Mouse (Mus musculus): ENCODE results near the gene Tdrkh.

Gene Tdrkh

GRCm38 (mm10) chr3:94389420-94389819, 23.7 kb upstream of the Tdrkh start:
- DNase-seq (ENCODE audit: low spot score) = no peak

- DNase-seq (ENCODE audit: low spot score) = no peak
These were observed 22.1 kb upstream of the Tdrkh start for GRCm38 (mm10) chr3:94391001-94391400.

- DNase-seq (ENCODE audit: low spot score) = no peak
These were observed 20.9 kb upstream of the Tdrkh start for GRCm38 (mm10) chr3:94392128-94392527.

DNA sequence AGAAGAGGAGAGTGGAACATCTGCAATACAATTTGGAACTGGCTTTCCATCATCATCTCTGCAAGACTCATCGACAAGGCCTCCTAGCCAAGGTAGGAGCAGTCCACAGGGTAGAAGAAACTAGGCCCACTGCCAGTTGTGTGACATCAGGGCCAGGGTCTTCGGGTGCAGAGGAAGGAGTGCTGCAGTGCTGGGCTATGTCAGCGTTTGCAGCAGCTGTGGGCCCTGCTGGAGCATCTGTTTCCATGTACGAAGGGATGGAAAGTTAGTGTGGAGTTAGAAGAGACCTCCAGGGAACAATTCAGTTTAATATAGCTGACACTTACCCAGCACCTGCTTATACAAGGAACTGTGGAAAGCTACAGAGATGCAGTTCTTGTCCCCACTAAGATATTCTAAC, 20.0 kb upstream of the Tdrkh start:
- DNase-seq (ENCODE audit: low spot score) = no peak

DNA sequence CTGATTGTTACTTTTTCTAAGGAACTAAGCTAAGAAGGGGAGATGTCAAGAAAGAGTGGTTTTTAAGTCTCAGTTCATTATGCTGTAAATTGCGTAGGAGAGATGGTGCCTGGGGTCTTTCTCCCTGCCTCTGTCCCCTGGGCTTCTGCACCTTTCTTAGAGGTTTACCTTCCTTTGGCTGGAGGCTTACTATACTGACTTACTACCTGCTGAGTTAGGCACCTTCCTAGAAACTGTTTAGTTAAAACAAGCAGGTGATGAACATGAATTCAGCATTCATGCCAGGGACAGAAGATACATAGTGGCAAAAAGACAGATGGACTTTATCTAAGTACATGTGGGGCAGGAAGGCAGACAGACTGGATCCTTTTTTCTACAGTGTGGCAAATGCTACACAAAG, 16.7 kb upstream of the Tdrkh start:
- no peak for DNase-seq (ENCODE audit: low spot score)

DNA sequence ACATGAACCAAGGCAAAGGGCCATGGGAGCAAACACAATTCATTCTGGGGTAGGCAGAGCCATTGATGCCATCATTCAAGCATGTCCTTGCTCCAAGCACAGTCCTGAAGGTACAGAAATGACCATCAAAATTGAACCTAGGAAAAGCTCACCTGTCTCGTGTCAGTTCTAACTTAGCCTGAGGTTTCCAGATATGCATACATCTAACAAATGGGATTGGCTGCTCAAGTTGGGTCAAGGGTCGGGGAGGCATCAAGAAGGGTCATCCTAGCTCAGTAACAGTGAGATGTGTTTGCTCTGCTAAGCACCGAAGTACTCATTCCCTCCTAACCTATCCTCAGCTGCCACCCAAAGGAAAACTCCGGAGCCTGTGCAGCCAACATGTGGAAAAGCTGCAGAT, 16.2 kb upstream of the Tdrkh start:
- DNase-seq (ENCODE audit: low spot score) = no peak

GRCm38 (mm10) chr3:94398217-94398616, 14.9 kb upstream of the Tdrkh start, which contains the start of gene Lingo4:
Gene Lingo4 (plus strand): TSS chr3:94398517.
- no peak for DNase-seq (ENCODE audit: low spot score)

GRCm38 (mm10) chr3:94398943-94399481, 14.1 kb upstream of the Tdrkh start:
- DNase-seq (ENCODE audit: low spot score) = no peak

DNA sequence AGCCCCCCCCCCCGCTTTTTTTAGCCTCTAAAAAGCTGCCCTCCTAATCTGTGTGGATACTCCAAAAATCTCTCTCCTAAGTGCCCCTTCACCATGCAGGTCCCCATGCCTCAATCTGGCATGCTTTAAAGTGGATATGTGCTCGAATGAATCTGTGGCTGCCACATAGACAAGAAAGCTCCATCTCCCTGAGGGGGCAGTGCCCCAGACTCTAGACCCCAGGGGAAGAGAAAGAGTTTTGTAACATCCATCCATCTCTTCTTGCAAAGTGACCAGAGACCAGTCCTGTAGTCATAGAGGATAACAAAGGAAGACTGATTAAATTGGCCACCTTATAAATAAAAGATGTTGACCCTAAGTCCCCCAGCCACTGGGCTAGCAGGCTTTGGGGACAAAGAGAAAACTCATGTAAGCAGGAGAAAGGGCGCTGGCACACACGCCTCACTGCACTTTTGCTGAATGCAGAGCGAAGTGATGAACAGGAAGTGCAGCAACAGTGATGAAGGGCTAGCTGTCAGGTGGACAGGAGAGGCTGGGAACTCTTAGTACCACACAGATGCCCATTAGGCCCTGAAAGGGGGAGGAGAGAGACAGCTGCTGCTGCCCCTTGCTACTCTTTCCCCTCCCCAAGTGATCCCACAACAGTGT, 13.3 kb upstream of the Tdrkh start:
- DNase-seq (ENCODE audit: low spot score) = no peak

DNA sequence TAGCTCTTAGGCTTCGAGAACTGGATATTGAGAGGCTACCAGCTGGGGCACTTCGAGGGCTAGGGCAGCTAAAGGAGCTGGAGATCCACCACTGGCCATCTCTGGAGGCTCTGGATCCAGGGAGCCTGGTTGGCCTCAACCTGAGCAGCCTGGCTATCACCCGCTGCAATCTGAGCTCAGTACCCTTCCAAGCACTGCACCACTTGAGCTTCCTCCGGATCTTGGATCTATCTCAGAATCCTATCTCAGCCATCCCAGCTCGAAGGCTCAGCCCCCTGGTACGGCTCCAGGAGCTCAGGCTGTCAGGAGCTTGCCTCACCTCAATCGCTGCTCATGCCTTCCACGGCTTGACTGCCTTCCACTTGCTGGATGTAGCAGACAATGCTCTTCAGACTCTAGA, 10.6 kb upstream of the Tdrkh start:
- no peak for DNase-seq (ENCODE audit: low spot score)

DNA sequence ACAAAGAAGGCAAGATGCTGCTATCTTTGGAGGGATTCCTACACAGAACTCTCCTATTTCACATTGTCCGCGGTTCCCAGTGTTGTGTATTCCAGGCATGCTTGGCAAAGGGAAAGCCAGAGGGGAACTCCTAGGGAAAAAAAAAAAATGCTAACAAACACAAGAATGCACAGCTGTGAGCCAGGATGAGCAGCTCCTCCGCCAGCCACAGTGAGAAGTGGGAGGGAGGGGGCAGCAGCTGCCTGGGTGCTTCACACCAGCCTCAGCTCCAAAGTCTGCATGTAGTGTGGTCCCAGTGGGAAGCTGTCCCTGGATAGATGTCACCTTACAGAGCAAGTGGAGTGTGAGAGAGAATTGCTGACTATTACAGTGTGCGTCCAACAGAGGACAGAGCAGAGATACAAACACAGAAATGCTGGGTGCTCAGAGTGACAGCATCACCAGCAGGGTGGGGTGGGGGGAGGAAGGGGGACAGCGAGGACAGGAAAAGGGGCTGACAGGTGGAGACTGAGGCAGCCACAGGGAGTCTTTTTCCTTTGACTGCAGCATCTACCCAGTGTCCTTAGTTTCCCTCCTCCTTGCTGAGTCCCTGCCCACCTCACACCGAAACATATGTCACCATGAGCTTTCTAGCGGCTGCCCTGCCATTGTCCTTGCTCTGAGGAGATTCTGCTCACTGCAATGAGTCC, 8.6 kb upstream of the Tdrkh start:
- DNase-seq (ENCODE audit: low spot score) = no peak

DNA sequence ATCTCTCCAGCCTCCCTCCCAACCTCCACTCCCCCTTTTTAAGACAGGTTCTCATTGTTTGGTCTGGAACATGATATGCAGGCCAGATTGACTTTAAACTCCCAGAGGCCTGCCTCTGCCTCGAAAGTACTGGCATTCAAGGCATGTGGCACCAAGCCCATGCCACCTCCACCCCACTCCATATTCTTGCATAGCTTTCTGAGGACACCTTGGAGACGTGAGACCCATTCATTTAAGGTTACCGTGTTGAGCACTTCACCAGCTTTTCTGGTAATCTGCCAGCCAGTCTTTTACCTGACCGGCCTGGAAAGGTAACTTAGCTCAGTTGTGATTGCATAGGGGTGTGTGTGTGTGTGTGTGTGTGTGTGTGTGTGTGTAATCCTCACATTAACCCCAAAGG, 7.5 kb upstream of the Tdrkh start:
- DNase-seq (ENCODE audit: low spot score) = peak; percentile 72

DNA sequence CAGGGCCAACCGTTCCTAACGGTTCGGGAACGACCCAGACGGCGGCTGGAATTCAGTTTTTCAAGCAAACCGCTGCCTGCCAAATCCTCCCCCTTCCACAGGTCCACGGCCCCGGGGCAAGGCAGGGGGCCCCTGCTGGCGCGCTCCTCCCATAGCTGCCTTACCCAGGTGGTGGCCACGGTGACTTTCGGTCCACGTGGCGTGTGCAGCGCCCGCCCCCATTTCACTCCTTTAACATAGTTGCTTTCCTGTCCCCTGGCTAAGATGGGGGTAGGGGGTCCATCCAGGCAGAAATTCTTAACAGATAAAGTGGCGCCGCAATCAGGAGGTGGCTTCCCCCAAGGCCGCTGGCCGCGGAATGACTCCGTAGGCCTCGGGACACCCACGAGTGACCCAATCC, 543 bp upstream of the Tdrkh start:
- no peak for DNase-seq (ENCODE audit: low spot score)

- DNase-seq (ENCODE audit: low spot score) = no peak
These were observed 17.9 kb downstream of the Tdrkh start for GRCm38 (mm10) chr3:94430980-94431379.

DNA sequence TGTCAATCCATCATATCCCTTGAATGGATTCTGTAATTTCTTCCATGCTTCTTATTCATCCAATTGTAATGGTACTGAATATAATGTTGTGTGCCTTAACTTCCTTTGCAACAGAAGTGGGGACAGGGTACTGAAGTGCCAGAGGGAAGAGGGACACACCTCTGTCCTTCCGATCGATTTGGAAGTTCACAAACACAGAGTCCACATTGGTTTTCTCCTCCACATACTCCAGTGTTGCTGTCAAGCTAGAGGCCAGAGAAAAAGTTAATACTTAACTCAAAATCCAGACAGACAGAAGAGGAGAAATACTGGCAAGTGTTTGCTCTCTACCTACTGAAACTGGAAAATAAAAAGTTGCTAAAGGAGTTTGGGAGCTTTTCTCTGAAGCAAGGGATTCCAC, 21.2 kb downstream of the Tdrkh start:
- no peak for DNase-seq (ENCODE audit: low spot score)

DNA sequence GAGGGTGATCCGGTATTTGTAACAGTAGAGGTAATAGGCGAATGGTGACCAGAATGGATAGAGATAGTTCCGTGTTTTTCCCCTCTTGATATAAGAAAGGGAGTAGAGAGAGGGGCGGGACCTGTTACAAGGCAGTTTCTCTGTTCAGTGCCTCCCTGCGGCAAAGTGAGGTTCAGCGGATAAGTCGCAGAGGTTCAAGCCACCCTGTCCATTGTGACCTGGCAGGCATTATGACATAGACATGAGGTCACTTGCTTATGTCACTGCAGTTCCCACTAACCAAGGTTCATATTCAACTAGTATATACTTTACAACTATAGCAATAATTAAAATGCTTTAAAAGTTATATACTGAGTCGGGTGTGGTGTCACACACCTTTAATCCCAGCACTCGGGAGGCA, 23.3 kb downstream of the Tdrkh start:
- no peak for DNase-seq (ENCODE audit: low spot score)

GRCm38 (mm10) chr3:94441182-94441581, 28.1 kb downstream of the Tdrkh start:
- DNase-seq (ENCODE audit: low spot score) = no peak

DNA sequence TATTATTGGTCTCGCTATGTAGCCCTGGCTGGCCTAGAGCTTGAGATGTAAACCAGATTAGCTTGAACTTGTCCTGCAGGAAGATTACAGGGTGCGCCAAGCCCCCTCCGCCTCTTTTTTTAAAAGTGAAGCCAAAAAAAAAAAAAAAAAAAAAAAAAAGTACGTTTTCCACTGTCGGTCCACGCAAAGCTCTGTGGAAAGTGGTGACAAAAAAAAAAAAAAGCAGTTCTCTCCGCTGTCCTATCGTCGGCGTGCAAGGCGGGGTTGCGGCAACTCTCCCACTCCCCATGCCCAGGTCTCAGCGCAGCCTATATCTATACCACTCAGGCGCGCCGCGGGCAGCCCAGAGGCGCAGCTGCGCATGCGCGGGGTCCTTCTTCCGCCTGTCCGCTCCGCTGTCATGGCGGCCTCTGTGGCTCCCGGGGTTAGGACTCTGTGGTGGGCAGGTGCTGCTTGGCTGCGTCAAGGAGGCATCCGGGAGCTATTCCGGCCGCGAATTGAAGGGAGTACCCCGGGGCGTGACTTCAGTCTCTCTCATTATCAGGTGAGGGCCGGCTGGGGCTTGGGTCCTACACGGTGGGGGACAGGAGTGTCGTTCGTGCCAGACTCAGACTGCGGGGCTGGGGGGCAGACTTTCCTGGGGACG, 30.0 kb downstream of the Tdrkh start, which contains the start of gene Mrpl9:
Gene Mrpl9 (plus strand): TSS at position 368 of the 646 bp plus-strand sequence.
- DNase-seq (ENCODE audit: low spot score) = peak; percentile 91

- DNase-seq (ENCODE audit: low spot score) = no peak
These were observed 30.5 kb downstream of the Tdrkh start, which contains the start of gene Oaz3 for GRCm38 (mm10) chr3:94443597-94443964. Gene Oaz3 (minus strand): TSS chr3:94443915.

DNA sequence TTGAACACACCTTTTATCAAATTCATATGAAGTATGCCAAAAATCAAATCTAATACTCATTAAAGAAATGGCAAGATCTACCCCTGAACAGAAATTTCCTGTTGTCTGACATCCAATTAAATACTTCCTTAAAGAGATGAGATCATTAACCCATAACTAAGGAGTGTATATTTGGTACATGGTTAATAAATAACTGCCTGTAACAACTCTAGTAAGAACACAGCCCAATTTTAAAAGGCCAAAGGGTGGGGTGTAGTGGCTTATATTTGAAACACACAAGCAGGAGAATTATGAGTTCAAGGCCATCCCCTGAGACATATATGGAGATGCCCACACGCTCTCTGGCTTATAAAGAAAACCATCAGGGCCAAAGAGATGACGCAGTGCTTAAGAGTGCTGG, 36.3 kb downstream of the Tdrkh start:
- DNase-seq (ENCODE audit: low spot score) = no peak

GRCm38 (mm10) chr3:94456529-94457000, 43.5 kb downstream of the Tdrkh start:
- peak; percentile 87 for DNase-seq (ENCODE audit: low spot score)

GRCm38 (mm10) chr3:94457055-94457454, 44.0 kb downstream of the Tdrkh start:
- DNase-seq (ENCODE audit: low spot score) = no peak

DNA sequence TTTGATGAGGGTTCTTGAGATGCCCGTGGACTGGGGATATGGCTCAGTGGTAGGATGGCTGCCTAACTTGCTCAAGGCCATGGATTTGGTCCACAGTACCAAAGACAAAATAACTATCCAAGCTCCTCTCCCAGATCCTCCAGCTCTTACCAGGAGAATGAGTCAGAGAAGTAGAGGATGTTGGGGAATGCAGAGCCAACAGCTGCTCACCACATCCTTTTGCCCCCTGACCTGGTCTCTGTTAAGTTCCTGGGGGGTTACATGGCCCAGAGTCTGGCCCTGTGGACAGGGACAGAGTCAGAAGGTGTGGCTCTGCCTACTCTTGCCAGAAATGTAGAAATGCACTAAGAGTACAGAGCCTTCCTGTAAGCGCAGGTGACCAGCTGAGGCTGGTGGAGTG, 46.8 kb downstream of the Tdrkh start:
- no peak for DNase-seq (ENCODE audit: low spot score)
